Mouse (Mus musculus): ENCODE results near the gene Rnf26. TPM values are rescaled to one million over a fixed set of nuclear protein-coding genes. Genes with fewer than 3 reads are reported as not detected.

Rnf26 gene
- polyA plus RNA-seq, 1 experiment from 2014 or later, result 33.7 TPM

DNA sequence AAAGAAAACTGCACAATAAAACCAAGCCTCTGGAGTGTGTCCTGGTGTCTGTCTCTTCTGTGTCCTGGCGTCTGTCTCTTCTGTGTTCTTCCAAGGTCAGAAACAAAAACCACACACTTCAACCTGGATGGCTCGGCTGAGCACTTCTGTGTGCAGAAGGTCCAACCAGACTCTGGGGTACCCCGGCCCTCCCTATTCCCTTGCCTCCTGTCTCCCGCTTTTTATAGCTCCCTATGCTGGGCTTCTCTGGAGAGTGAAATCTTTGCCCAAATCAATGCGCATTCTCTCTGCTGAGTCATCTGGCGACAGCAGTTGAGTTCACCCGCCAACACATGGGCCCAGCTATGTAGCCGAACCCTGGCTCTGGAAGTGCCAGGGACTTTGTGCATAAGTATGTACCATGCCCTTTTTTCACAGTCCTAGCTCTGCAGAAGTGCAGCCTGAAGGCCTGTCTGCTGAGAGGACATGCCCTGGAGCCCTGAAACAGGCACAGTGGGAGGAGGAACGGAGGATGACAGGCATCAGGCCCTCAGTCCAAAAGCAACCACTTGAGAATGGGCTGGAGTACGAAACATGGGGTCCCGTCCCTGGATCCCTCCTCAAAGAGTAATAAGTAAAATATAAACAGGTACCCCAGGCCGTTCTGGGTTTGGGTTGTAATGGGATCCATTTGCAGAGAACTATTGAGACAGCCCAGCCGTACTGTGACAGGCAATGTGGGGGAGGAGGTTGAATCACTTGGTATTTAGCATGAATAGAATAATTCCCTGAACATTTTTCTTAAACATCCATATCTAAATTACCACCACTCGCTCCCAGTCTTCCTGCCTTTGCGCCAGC lies 64.6 kb downstream of the Rnf26 start:
- no peaks in the 10 kb centered on the region for H3K9me3 ChIP-seq (replicated peaks)
- no peak overlapping the region for H3K9ac ChIP-seq (replicated peaks)
- peaks cover 8% of the 10 kb centered on the region for H3K4me1 ChIP-seq
- 79% methylated on average over 15 of the region's 15 CpGs for WGBS
- no peak overlapping the region for H3K27ac ChIP-seq (replicated peaks)
- H3K27me3 ChIP-seq (replicated peaks), result peaks cover 21% of the 10 kb centered on the region
- no peak for ATAC-seq (ENCODE audit: low FRiP score)
- no peak overlapping the region for H3K4me3 ChIP-seq (replicated peaks)
- no peaks in the 10 kb centered on the region for H3K36me3 ChIP-seq
- no peak overlapping the region for H3K4me2 ChIP-seq

DNA sequence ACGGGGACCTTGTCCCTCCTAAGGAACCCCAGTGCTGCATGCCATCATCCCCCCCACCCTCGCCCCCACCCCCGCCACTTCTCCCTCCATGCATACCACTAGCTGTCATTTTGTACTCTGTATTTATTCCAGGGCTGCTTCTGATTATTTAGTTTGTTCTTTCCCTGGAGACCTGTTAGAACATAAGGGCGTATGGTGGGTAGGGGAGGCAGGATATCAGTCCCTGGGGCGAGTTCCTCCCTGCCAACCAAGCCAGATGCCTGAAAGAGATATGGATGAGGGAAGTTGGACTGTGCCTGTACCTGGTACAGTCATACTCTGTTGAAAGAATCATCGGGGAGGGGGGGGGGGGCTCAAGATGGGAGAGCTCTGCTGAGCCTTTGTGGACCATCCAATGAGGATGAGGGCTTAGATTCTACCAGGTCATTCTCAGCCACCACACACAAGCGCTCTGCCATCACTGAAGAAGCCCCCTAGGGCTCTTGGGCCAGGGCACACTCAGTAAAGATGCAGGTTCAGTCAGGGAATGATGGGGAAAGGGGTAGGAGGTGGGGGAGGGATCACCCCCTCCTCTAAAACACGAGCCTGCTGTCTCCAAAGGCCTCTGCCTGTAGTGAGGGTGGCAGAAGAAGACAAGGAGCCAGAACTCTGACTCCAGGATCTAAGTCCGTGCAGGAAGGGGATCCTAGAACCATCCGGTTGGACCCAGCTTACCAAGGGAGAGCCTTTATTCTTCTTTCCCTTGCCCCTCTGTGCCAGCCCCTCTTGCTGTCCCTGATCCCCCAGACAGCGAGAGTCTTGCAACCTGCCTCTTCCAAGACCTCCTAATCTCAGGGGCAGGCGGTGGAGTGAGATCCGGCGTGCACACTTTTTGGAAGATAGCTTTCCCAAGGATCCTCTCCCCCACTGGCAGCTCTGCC lies 65.5 kb downstream of the Rnf26 start:
- Histone ChIP-seq H3K9me3 (replicated peaks) (no peaks in the 10 kb centered on the region), H3K27me3 (replicated peaks) (peaks cover 24% of the 10 kb centered on the region), H3K4me2 (no peak overlapping the region), H3K4me1 (peaks cover 17% of the 10 kb centered on the region), H3K4me3 (replicated peaks) (no peak overlapping the region), H3K9ac (replicated peaks) (no peak overlapping the region), H3K27ac (replicated peaks) (no peak overlapping the region), H3K36me3 (no peaks in the 10 kb centered on the region)
- WGBS, result 83% methylated on average over 14 of the region's 14 CpGs
- no peak for ATAC-seq (ENCODE audit: low FRiP score)

DNA sequence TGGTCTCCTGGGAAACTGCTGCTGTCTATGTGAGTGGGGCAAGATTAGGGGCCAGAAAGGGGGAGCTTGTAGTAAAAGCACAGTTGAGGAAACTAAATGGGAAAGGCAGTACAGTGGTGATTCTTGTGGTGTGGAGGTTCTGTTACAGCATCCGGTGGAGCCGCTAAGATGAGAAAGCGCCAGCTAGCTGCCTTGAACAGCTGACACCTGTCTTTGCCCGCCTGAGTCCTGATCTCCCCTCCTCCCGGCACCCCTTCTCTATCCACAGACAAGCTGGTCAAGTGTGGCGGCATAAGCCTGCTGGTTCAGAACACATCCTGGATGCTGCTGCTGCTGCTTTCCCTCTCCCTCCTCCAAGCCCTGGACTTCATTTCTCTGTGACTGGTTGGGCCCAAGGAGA lies 66.2 kb downstream of the Rnf26 start:
- peaks cover 19% of the 10 kb centered on the region for H3K4me1 ChIP-seq
- no peaks in the 10 kb centered on the region for H3K36me3 ChIP-seq
- H3K9ac ChIP-seq (replicated peaks), result no peak overlapping the region
- no peak overlapping the region for H3K4me2 ChIP-seq
- H3K27ac ChIP-seq (replicated peaks), result no peak overlapping the region
- ATAC-seq (ENCODE audit: low FRiP score), result no peak
- H3K27me3 ChIP-seq (replicated peaks), result peaks cover 27% of the 10 kb centered on the region
- 77% methylated on average over 6 of the region's 6 CpGs for WGBS
- H3K4me3 ChIP-seq (replicated peaks), result no peak overlapping the region
- H3K9me3 ChIP-seq (replicated peaks), result no peaks in the 10 kb centered on the region

DNA sequence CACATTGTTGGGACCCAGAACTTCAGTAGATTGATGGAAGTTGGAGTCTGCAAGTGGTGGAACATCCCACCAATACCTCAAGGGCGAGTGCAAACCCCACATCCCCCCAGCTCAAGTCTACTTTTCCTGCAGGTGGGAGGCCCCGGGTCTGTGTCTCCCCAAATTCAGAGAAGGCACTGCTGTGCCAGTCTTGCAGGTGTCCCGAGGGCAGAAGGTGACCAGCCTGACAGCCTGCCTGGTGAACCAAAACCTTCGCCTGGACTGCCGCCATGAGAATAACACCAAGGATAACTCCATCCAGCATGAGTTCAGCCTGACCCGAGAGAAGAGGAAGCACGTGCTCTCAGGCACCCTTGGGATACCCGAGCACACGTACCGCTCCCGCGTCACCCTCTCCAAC lies 66.9 kb downstream of the Rnf26 start:
- no peak for ATAC-seq (ENCODE audit: low FRiP score)
- Histone ChIP-seq H3K27me3 (replicated peaks) (peaks cover 29% of the 10 kb centered on the region), H3K9ac (replicated peaks) (no peak overlapping the region), H3K36me3 (no peaks in the 10 kb centered on the region), H3K4me3 (replicated peaks) (no peak overlapping the region), H3K4me2 (no peak overlapping the region), H3K9me3 (replicated peaks) (no peaks in the 10 kb centered on the region), H3K4me1 (peaks cover 19% of the 10 kb centered on the region), H3K27ac (replicated peaks) (no peak overlapping the region)
- WGBS, result 87% methylated on average over 12 of the region's 12 CpGs

DNA sequence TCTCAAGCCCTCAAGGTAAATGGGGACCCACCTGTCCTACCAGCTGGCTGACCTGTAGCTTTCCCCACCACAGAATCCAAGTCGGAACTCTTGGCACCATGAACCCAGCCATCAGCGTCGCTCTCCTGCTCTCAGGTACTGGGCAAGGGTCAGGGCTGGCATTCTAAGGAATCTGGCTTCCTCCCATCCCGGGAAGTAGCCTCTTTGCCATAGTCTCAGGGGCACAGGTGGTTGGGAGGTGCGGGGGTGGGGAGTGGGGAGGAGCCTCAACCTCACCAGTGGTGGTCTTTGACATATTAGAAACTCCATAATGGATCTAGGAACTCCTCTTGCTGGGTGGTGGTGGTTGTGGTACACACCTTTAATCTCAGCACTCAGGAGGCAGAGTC lies 67.4 kb downstream of the Rnf26 start:
- no peak for ATAC-seq (ENCODE audit: low FRiP score)
- no peak overlapping the region for H3K9ac ChIP-seq (replicated peaks)
- H3K9me3 ChIP-seq (replicated peaks), result no peaks in the 10 kb centered on the region
- no peak overlapping the region for H3K4me2 ChIP-seq
- H3K27me3 ChIP-seq (replicated peaks), result peaks cover 29% of the 10 kb centered on the region
- no peaks in the 10 kb centered on the region for H3K36me3 ChIP-seq
- peaks cover 19% of the 10 kb centered on the region for H3K4me1 ChIP-seq
- H3K4me3 ChIP-seq (replicated peaks), result no peak overlapping the region
- WGBS, result 86% methylated on average over 5 of the region's 5 CpGs
- no peak overlapping the region for H3K27ac ChIP-seq (replicated peaks)

Other genes starting within 250 kb of the Rnf26 start
- gene Thy1, start 70.1 kb downstream of the Rnf26 start, polyA plus RNA-seq (2015; fragmentation: Nextera tagmentation; extraction: Ambion mirVana), result 13.0 and 26.6 TPM in 2 replicates
- 13.1 and 13.3 TPM in 2 replicates for gene Usp2, start 46.5 kb downstream of the Rnf26 start, polyA plus RNA-seq (2015; fragmentation: Nextera tagmentation; extraction: Ambion mirVana)
- 0.08 and 0.28 TPM in 2 replicates for gene Mfrp, start 11.8 kb downstream of the Rnf26 start, polyA plus RNA-seq (2015; fragmentation: Nextera tagmentation; extraction: Ambion mirVana)
- gene C1qtnf5, start 6.3 kb downstream of the Rnf26 start, polyA plus RNA-seq (2015; fragmentation: Nextera tagmentation; extraction: Ambion mirVana), result 5.8 and 9.3 TPM in 2 replicates
- 0.15 and 0.58 TPM in 2 replicates for gene Gm49380, start within 50 bp of the Rnf26 start, polyA plus RNA-seq (2015; fragmentation: Nextera tagmentation; extraction: Ambion mirVana)
- 17.3 and 22.6 TPM in 2 replicates for gene Mcam, start 21.0 kb upstream of the Rnf26 start, polyA plus RNA-seq (2015; fragmentation: Nextera tagmentation; extraction: Ambion mirVana)
- 18.2 and 20.2 TPM in 2 replicates for gene Cbl, start 120.5 kb upstream of the Rnf26 start, polyA plus RNA-seq (2015; fragmentation: Nextera tagmentation; extraction: Ambion mirVana)
- not detected in 2 replicates for gene Ccdc153, start 127.2 kb upstream of the Rnf26 start, polyA plus RNA-seq (2015; fragmentation: Nextera tagmentation; extraction: Ambion mirVana)
- 0.61 and 0.65 TPM in 2 replicates for gene Pdzd3, start 138.0 kb upstream of the Rnf26 start, polyA plus RNA-seq (2015; fragmentation: Nextera tagmentation; extraction: Ambion mirVana)
- gene Nlrx1, start 155.1 kb upstream of the Rnf26 start, polyA plus RNA-seq (2015; fragmentation: Nextera tagmentation; extraction: Ambion mirVana), result 4.5 and 5.3 TPM in 2 replicates
- gene Abcg4, start 175.1 kb upstream of the Rnf26 start, polyA plus RNA-seq (2015; fragmentation: Nextera tagmentation; extraction: Ambion mirVana), result 26.8 and 30.3 TPM in 2 replicates
- 28.0 and 28.2 TPM in 2 replicates for gene Hinfp, start 192.2 kb upstream of the Rnf26 start, polyA plus RNA-seq (2015; fragmentation: Nextera tagmentation; extraction: Ambion mirVana)
- 21.7 and 24.3 TPM in 2 replicates for gene C2cd2l, start 206.8 kb upstream of the Rnf26 start, polyA plus RNA-seq (2015; fragmentation: Nextera tagmentation; extraction: Ambion mirVana)
- 30.5 and 34.0 TPM in 2 replicates for gene Dpagt1, start 212.5 kb upstream of the Rnf26 start, polyA plus RNA-seq (2015; fragmentation: Nextera tagmentation; extraction: Ambion mirVana)
- gene H2afx, start 221.2 kb upstream of the Rnf26 start, polyA plus RNA-seq (2015; fragmentation: Nextera tagmentation; extraction: Ambion mirVana), result 108 and 149 TPM in 2 replicates
- gene Hmbs, start 230.7 kb upstream of the Rnf26 start, polyA plus RNA-seq (2015; fragmentation: Nextera tagmentation; extraction: Ambion mirVana), result 58.3 and 62.5 TPM in 2 replicates
- gene Vps11, start 248.2 kb upstream of the Rnf26 start, polyA plus RNA-seq (2015; fragmentation: Nextera tagmentation; extraction: Ambion mirVana), result 37.4 and 40.8 TPM in 2 replicates

Measured in neural tube, embryonic 15.5 days (tissue).